ENCODE assay signal across 7 mouse cellular contexts in genomic region chr11:96975511-96976378, GRCm38 (mm10). TPM values are rescaled to one million over a fixed set of nuclear protein-coding genes. Genes with fewer than 3 reads are reported as not detected.
DNase-seq lines count a peak whose midpoint lies in the region; ATAC-seq and TF ChIP-seq lines count a peak whose summit lies in the region.

No protein-coding gene starts in this region.

- no peak for TF ChIP-seq EP300 in stomach, postnatal 0 days (optimal IDR thresholded peaks at IDR 0.05)

- no peak overlapping the region; the same call in 1 of the 2 replicates for H3K4me2 ChIP-seq in neural tube, embryonic 11.5 days (ENCODE audit: low read depth)
- peak overlapping the region; percentile 58 for H3K4me2 ChIP-seq in embryonic facial prominence, embryonic 15.5 days (replicated peaks)
- H3K4me2 ChIP-seq in stomach, postnatal 0 days (replicated peaks; ENCODE audit: low read depth), result peak overlapping the region; percentile 68

- H3K4me1 ChIP-seq in neural tube, embryonic 11.5 days (ENCODE audit: control insufficient read depth, insufficient read depth, low read length), result peaks cover 15% of the 10 kb centered on the region
- peaks cover 61% of the 10 kb centered on the region for H3K4me1 ChIP-seq in embryonic facial prominence, embryonic 15.5 days
- peaks cover 28% of the 10 kb centered on the region for H3K4me1 ChIP-seq in limb, embryonic 10.5 days
- peaks cover 10% of the 10 kb centered on the region for H3K4me1 ChIP-seq in stomach, postnatal 0 days (replicated peaks; ENCODE audit: control insufficient read depth, insufficient read depth)

- 81% methylated on average over 10 of the region's 10 CpGs for WGBS in neural tube, embryonic 11.5 days
- WGBS in embryonic facial prominence, embryonic 15.5 days, result 71% methylated on average over 10 of the region's 10 CpGs
- whole genome bisulfite sequencing in limb, embryonic 10.5 days, result 92% methylated on average over 10 of the region's 10 CpGs
- WGBS in stomach, postnatal 0 days, result 64% methylated on average over 10 of the region's 10 CpGs

- TF ChIP-seq CTCF in stomach, postnatal 0 days (IDR thresholded peaks at IDR 0.05; ENCODE audit: low read depth), result no peak

- no peaks in the 10 kb centered on the region for H3K27me3 ChIP-seq in neural tube, embryonic 11.5 days (ENCODE audit: control insufficient read depth, insufficient read depth, low read length)
- no peaks in the 10 kb centered on the region for H3K27me3 ChIP-seq in embryonic facial prominence, embryonic 15.5 days
- H3K27me3 ChIP-seq in limb, embryonic 10.5 days (ENCODE audit: low read depth, poor library complexity, severe bottlenecking), result no peaks in the 10 kb centered on the region
- H3K27me3 ChIP-seq in stomach, postnatal 0 days (ENCODE audit: control insufficient read depth, insufficient read depth, low read length), result no peaks in the 10 kb centered on the region

- no peaks in the 10 kb centered on the region for H3K9me3 ChIP-seq in neural tube, embryonic 11.5 days (ENCODE audit: control insufficient read depth, low read length)
- H3K9me3 ChIP-seq in embryonic facial prominence, embryonic 15.5 days (replicated peaks), result no peaks in the 10 kb centered on the region
- H3K9me3 ChIP-seq in limb, embryonic 10.5 days (replicated peaks), result no peaks in the 10 kb centered on the region
- H3K9me3 ChIP-seq in stomach, postnatal 0 days (ENCODE audit: control insufficient read depth, low read length), result no peaks in the 10 kb centered on the region

- no peak overlapping the region for H3K27ac ChIP-seq in neural tube, embryonic 11.5 days (ENCODE audit: low read depth, low read length)
- peak overlapping the region; percentile 93 for H3K27ac ChIP-seq in embryonic facial prominence, embryonic 15.5 days (replicated peaks)
- H3K27ac ChIP-seq in limb, embryonic 10.5 days, result no peak overlapping the region
- H3K27ac ChIP-seq in stomach, postnatal 0 days (replicated peaks), result peak overlapping the region; percentile 95

- H3K36me3 ChIP-seq in neural tube, embryonic 11.5 days (ENCODE audit: control insufficient read depth, insufficient read depth, low read length), result no peaks in the 10 kb centered on the region
- H3K36me3 ChIP-seq in embryonic facial prominence, embryonic 15.5 days, result no peaks in the 10 kb centered on the region
- peaks cover 5% of the 10 kb centered on the region; the same call in 1 of the 2 replicates for H3K36me3 ChIP-seq in limb, embryonic 10.5 days
- no peaks in the 10 kb centered on the region for H3K36me3 ChIP-seq in stomach, postnatal 0 days (ENCODE audit: control insufficient read depth, insufficient read depth, low read length)

- H3K4me3 ChIP-seq in neural tube, embryonic 11.5 days (ENCODE audit: low read depth, low read length), result peak overlapping the region; percentile 89
- peak overlapping the region; percentile 64 for H3K4me3 ChIP-seq in embryonic facial prominence, embryonic 15.5 days (replicated peaks)
- H3K4me3 ChIP-seq in limb, embryonic 10.5 days, result peak overlapping the region; percentile 81
- peak overlapping the region; percentile 84; the same call in 1 of the 2 replicates for H3K4me3 ChIP-seq in stomach, postnatal 0 days (ENCODE audit: low read depth, low read length)

- H3K9ac ChIP-seq in neural tube, embryonic 11.5 days (ENCODE audit: low read length), result no peak overlapping the region
- H3K9ac ChIP-seq in embryonic facial prominence, embryonic 15.5 days, result peak overlapping the region; percentile 77; the same call in 1 of the 2 replicates
- H3K9ac ChIP-seq in stomach, postnatal 0 days (ENCODE audit: low read length), result peak overlapping the region; percentile 97

- no peak for DNase-seq in neural tube, embryonic 11.5 days (ENCODE audit: low spot score)
- DNase-seq in neural tube, embryonic 10.5 days (ENCODE audit: extremely low spot score, low spot score), result no peak
- DNase-seq in limb, embryonic 10.5 days (ENCODE audit: low spot score), result no peak
- no peak for DNase-seq in stomach, postnatal 0 days (ENCODE audit: low spot score)
- no peak for DNase-seq in B cell, adult 2 months
- no peak for DNase-seq in left cerebral cortex, adult 18-20 months (ENCODE audit: low spot score in 2 of 2)

- no peak for ATAC-seq in neural tube, embryonic 11.5 days (ENCODE audit: insufficient read depth, low FRiP score, low TSS enrichment)
- no peak for ATAC-seq in embryonic facial prominence, embryonic 15.5 days (ENCODE audit: insufficient number of reproducible peaks, low FRiP score, low TSS enrichment, low read depth)
- ATAC-seq in stomach, postnatal 0 days (ENCODE audit: low FRiP score, low TSS enrichment), result no peak

RNA-seq across cellular contexts. Expression of gene Sp2, which starts 7.0 kb away (rescaled TPM):
- polyA plus RNA-seq in neural tube, embryonic 11.5 days (2014; fragmentation: Nextera tagmentation; extraction: Ambion mirVana), result 26.9 and 29.4 TPM in 2 replicates
- polyA plus RNA-seq in embryonic facial prominence, embryonic 15.5 days (2015; fragmentation: Nextera tagmentation; extraction: Ambion mirVana), result 16.8 and 17.9 TPM in 2 replicates
- polyA plus RNA-seq in limb, embryonic 10.5 days (2016; fragmentation: Nextera tagmentation; extraction: Ambion mirVana), result 26.1 and 28.1 TPM in 2 replicates
- polyA plus RNA-seq in stomach, postnatal 0 days (2015; fragmentation: Nextera tagmentation; extraction: Ambion mirVana), result 5.8 and 7.1 TPM in 2 replicates
- 10 to 100 TPM; 11.4 to 11.9 TPM for total RNA-seq in left cerebral cortex, adult 18-20 months (2021)

RNA-seq across cellular contexts. Expression of gene Pnpo, which starts 32.0 kb away (rescaled TPM):
- 24.0 and 26.2 TPM in 2 replicates for polyA plus RNA-seq in neural tube, embryonic 11.5 days (2014; fragmentation: Nextera tagmentation; extraction: Ambion mirVana)
- 28.2 and 30.5 TPM in 2 replicates for polyA plus RNA-seq in embryonic facial prominence, embryonic 15.5 days (2015; fragmentation: Nextera tagmentation; extraction: Ambion mirVana)
- 31.3 and 33.0 TPM in 2 replicates for polyA plus RNA-seq in limb, embryonic 10.5 days (2016; fragmentation: Nextera tagmentation; extraction: Ambion mirVana)
- polyA plus RNA-seq in stomach, postnatal 0 days (2015; fragmentation: Nextera tagmentation; extraction: Ambion mirVana), result 56.7 and 57.1 TPM in 2 replicates
- total RNA-seq in left cerebral cortex, adult 18-20 months (2021), result 10 to 100 TPM; 41.9 TPM

RNA-seq across cellular contexts. Expression of gene Sp6, which starts 37.4 kb away (rescaled TPM):
- polyA plus RNA-seq in neural tube, embryonic 11.5 days (2014; fragmentation: Nextera tagmentation; extraction: Ambion mirVana), result 0.09 and 0.20 TPM in 2 replicates
- 18.5 and 26.7 TPM in 2 replicates for polyA plus RNA-seq in embryonic facial prominence, embryonic 15.5 days (2015; fragmentation: Nextera tagmentation; extraction: Ambion mirVana)
- 9.2 and 11.8 TPM in 2 replicates for polyA plus RNA-seq in limb, embryonic 10.5 days (2016; fragmentation: Nextera tagmentation; extraction: Ambion mirVana)
- polyA plus RNA-seq in stomach, postnatal 0 days (2015; fragmentation: Nextera tagmentation; extraction: Ambion mirVana), result 21.2 and 22.0 TPM in 2 replicates
- total RNA-seq in left cerebral cortex, adult 18-20 months (2021), result 1 to 10 TPM; 1.4 to 2.0 TPM

RNA-seq across cellular contexts. Expression of gene Prr15l, which starts 47.8 kb away (rescaled TPM):
- 0.57 and 0.78 TPM in 2 replicates for polyA plus RNA-seq in neural tube, embryonic 11.5 days (2014; fragmentation: Nextera tagmentation; extraction: Ambion mirVana)
- polyA plus RNA-seq in embryonic facial prominence, embryonic 15.5 days (2015; fragmentation: Nextera tagmentation; extraction: Ambion mirVana), result 5.6 and 6.1 TPM in 2 replicates
- 0.58 and 0.71 TPM in 2 replicates for polyA plus RNA-seq in limb, embryonic 10.5 days (2016; fragmentation: Nextera tagmentation; extraction: Ambion mirVana)
- 112 and 116 TPM in 2 replicates for polyA plus RNA-seq in stomach, postnatal 0 days (2015; fragmentation: Nextera tagmentation; extraction: Ambion mirVana)
- total RNA-seq in left cerebral cortex, adult 18-20 months (2021), result not detected

RNA-seq across cellular contexts. Expression of gene Scrn2, which starts 54.0 kb away (rescaled TPM):
- 20.9 and 26.5 TPM in 2 replicates for polyA plus RNA-seq in neural tube, embryonic 11.5 days (2014; fragmentation: Nextera tagmentation; extraction: Ambion mirVana)
- polyA plus RNA-seq in embryonic facial prominence, embryonic 15.5 days (2015; fragmentation: Nextera tagmentation; extraction: Ambion mirVana), result 22.5 and 23.9 TPM in 2 replicates
- polyA plus RNA-seq in limb, embryonic 10.5 days (2016; fragmentation: Nextera tagmentation; extraction: Ambion mirVana), result 47.5 and 50.4 TPM in 2 replicates
- polyA plus RNA-seq in stomach, postnatal 0 days (2015; fragmentation: Nextera tagmentation; extraction: Ambion mirVana), result 11.8 and 12.5 TPM in 2 replicates
- total RNA-seq in left cerebral cortex, adult 18-20 months (2021), result 1 to 10 TPM; 4.2 to 4.6 TPM

Comparison
In these comparisons a context has a peak if more than half of its experiments do, and no peak if none do; other contexts are left out.
1. H3K27ac ChIP-seq: peak in embryonic facial prominence, embryonic 15.5 days (single experiment) and stomach, postnatal 0 days (single experiment); none in neural tube, embryonic 11.5 days (single experiment) and limb, embryonic 10.5 days (single experiment).
2. Peak in every context shown above with its lines, with median percentiles within 50 percentile points of each other: H3K4me3 ChIP-seq.